Mouse (Mus musculus) brown adipose tissue, adult 24 weeks (tissue): ENCODE results near the gene Ezr. TPM values are rescaled to one million over a fixed set of nuclear protein-coding genes. Genes with fewer than 3 reads are reported as not detected.
A peak's percentile ranks its signal among the peaks of the same experiment; 100 is the strongest.

Experiments
- H3K27ac ChIP-seq: fragments of 200-500 bp; replicated peaks from 2 replicates; pipeline ENCODE4 v1.5.1; 2012; ENCODE audit warnings: low read depth, mild to moderate bottlenecking, low read length
- H3K4me1 ChIP-seq: fragments of 200-500 bp; 2 replicates; pipeline ENCODE4 v1.6.1; 2012; ENCODE audit warnings: low read length, mixed read lengths; ENCODE audit not compliant: control insufficient read depth, insufficient read depth, insufficient read length
- H3K4me3 ChIP-seq: fragments of 200-500 bp; 2 replicates; pipeline ENCODE4 v1.5.1; 2012; ENCODE audit warnings: low read depth, mild to moderate bottlenecking, low read length, moderate library complexity; ENCODE audit not compliant: insufficient read depth
- polyA plus RNA-seq: library from polyadenylated mRNA; stranded (reverse); fragments of >200 nt; gene quantifications from 2 replicates; pipeline ENCODE4 v1.2.4, GENCODE M21; 2012; ENCODE audit not compliant: missing spikeins, insufficient read depth, insufficient read length

The Ezr gene
- polyA plus RNA-seq, 1 experiment: 3.6 TPM

DNA sequence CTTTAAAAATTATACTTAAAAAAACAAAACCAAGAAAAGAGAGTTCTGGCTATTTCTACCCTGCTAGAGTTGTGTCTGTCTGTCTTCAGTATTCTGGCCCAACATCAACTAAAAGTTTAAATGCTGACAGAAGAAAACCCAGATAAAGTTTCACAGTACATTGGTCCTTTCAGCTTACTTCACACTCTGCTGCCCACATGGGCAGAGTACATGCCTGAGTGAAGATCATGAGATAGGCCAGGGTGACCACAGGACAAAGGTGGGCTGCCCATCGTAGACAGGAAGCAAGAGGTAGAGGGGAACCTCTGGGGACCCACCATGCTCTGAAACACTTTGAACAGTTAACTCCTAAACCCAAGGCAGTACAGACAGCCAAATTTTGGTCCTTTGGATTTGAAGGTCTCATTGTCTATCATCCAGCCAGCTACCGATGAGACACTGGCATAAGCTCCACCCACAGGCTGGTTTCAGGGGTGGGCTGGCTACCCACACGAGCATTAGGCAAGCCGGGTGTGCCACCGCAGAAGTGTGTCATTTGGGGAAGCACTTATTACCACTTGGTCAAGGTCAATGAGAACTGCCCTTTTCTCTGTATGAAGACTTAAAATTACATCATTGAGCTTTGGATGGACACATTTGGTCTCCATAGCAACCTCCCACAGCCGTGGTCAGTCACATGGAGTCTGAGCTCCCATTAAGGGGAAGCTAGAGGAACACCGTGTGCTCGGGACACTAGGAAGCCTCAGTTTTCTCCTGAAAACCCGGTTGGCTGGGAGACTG lies 35.9 kb downstream of the Ezr start:
- Histone ChIP-seq H3K27ac (0 out of 2 replicates have a peak overlapping the region, but pooled peaks have one; percentile 8), H3K4me1 (peaks cover 15% of the 10 kb centered on the region), H3K4me3 (no peak overlapping the region)

DNA sequence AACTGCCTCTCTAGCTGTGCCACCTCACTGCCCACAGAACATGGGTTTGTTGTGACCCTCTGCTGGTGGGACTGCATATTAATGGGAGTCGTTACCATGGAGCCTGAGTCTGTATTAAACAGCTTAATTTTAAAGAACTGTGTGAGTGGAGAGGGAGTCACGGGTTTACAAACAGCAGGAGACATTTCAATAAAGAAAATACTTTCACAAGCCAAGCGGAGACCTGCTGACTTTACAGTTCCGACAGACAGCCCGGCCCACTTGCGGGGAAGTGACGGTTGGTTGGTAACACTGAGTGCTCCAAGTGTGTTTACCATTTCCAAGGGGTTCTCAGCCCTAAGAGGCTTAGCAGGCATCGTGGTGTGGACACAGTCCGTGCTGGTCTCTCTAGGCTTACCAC lies 36.6 kb downstream of the Ezr start:
- H3K27ac ChIP-seq: no peak overlapping the region; the same call in 1 of the 2 replicates
- H3K4me1 ChIP-seq: peaks cover 15% of the 10 kb centered on the region
- H3K4me3 ChIP-seq: no peak overlapping the region

DNA sequence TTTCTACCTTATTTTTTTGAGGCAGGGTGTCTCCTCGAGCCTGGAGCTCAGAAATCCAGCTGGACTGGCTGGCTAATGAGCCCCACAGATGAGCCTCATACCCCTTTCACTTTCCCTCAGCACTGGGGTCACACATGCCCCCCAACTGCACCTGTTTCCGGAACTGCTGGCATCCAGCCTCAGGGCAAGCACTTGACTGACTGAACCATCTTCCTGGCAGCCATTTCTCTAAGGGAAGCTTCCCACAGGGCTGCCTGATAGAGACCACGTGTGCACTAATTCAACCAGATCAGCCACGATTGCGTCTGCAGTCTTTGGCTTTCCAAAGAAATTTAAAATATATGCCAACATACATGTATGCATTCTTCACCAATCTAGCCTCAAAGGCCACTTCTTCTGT lies 37.1 kb downstream of the Ezr start:
- H3K4me1 ChIP-seq: peaks cover 15% of the 10 kb centered on the region
- H3K4me3 ChIP-seq: no peak overlapping the region
- H3K27ac ChIP-seq: no peak overlapping the region

- no peak overlapping the region for H3K27ac ChIP-seq
- peaks cover 15% of the 10 kb centered on the region for H3K4me1 ChIP-seq
- no peak overlapping the region for H3K4me3 ChIP-seq
These were observed 37.7 kb downstream of the Ezr start for GRCm38 (mm10) chr17:6744871-6745270.

GRCm38 (mm10) chr17:6744366-6744765 lies 38.2 kb downstream of the Ezr start:
- peaks cover 15% of the 10 kb centered on the region for H3K4me1 ChIP-seq

DNA sequence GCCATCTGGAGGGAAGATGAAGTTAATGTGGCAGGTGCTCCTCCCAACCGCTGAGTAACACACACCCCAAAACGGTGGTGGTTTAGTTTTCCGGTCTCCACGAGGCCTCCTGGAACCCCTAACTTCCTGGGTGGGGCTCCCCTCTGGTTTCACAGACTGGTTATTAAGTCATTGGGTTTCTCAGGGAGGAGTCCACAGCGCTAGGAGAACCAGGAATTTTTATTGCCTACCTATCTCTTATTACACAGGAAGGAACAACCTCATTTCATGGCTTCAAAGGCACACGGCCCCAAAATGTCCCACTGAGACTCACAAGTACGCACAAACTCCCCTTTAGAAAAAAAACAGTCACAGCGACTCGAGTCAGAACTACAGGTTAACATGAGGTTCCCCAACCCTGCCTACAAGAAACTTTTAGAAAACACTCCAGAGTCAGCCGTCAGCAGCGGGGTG lies 38.8 kb downstream of the Ezr start:
- H3K4me1 ChIP-seq: peaks cover 14% of the 10 kb centered on the region
- H3K27ac ChIP-seq: no peak overlapping the region
- no peak overlapping the region for H3K4me3 ChIP-seq

More at GRCm38 (mm10) chr17:6744366-6744765, 38.2 kb downstream of the Ezr start:
- H3K4me3 ChIP-seq: no peak overlapping the region
- H3K27ac ChIP-seq: no peak overlapping the region

- H3K4me1 ChIP-seq: peaks cover 12% of the 10 kb centered on the region
- H3K27ac ChIP-seq: no peak overlapping the region; the same call in 1 of the 2 replicates
- H3K4me3 ChIP-seq: no peak overlapping the region
These were observed 39.5 kb downstream of the Ezr start for GRCm38 (mm10) chr17:6743039-6743575.

- Histone ChIP-seq H3K4me1 (peaks cover 12% of the 10 kb centered on the region), H3K4me3 (no peak overlapping the region), H3K27ac (no peak overlapping the region)
These were observed 40.2 kb downstream of the Ezr start for GRCm38 (mm10) chr17:6742083-6743038.

DNA sequence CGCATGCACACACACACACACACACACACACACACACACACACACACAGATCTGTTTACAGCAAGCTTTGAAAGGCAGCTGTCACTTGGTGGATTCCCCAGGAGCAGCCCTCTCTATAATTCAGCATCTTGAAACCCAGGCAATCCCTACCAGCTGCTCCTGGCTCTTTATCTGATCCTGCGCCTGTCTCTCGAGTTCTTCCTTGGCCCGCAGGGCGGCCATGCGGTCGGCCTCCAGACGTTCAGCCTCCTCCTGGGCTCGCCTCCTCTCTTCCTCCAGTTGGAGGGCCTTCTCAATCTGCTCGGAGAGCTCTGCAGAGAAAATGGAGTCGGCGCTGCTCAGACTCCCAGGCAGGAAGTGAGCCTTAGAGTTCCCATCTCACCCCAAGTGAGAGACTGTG lies 41.3 kb downstream of the Ezr start:
- no peak overlapping the region for H3K4me3 ChIP-seq
- peaks cover 14% of the 10 kb centered on the region for H3K4me1 ChIP-seq
- H3K27ac ChIP-seq: no peak overlapping the region

DNA sequence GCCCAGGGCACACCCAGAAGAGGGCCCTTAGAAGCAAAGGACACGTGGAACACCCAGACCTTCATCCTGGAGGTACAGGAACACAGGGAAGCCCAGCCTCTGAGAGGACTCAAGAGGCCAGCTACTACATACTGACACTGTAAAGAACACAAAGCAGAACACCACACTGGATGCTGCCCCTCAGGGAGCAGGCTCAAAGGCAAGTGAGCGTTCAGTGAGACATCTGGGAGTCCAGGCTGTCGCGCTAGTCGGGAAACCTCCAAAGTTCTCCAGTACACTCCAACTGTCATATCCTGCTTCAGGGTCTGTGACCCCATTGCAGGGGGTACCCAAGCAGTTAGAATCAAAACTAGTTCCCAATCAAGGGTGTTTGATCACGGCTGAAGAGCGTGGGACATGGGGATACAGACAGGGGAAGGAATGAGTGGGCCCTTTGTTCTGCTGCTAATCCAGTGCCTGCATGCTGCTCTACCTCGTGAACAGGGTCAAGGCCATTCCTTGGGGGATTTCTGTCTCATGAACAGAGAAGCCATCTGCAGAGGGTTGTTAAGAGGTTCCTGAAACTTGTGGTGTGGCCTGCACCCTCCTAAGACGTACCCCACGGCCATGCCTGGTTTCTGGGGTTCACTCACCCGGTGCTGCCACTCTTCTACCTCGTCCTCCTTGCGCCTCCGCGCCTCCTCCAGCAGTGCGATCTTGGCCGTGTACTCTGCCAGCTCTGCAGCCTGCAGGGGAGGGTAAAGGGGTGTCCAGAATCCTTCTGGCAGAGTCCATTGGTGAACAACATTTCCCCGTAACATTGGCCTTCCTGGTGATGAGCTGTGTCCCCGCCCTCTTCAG lies 42.0 kb downstream of the Ezr start:
- Histone ChIP-seq H3K4me3 (no peak overlapping the region), H3K4me1 (peaks cover 15% of the 10 kb centered on the region), H3K27ac (no peak overlapping the region)

GRCm38 (mm10) chr17:6739756-6740155 lies 42.8 kb downstream of the Ezr start:
- Histone ChIP-seq H3K27ac (no peak overlapping the region), H3K4me3 (no peak overlapping the region), H3K4me1 (peaks cover 15% of the 10 kb centered on the region)

DNA sequence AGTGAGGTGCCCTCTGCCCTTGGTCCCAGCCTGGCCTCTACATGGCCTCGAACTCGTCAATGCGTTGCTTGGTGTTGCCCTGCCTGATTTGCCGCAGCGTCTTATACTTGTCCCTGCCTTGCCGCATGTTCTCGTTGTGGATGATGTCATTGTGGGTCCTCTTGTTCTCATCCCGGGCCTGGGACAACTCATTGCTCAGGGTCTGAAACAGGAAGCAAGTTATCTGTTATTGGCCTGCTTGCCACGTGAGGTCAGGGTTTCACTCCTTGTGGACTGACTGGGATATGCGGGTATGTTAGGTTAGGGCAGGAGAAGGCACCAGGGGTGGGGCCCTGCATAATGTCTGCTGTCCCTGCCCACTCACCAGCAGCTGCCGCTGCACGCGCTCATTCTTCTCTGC lies 43.3 kb downstream of the Ezr start:
- Histone ChIP-seq H3K27ac (no peak overlapping the region), H3K4me3 (no peak overlapping the region), H3K4me1 (peaks cover 17% of the 10 kb centered on the region)

DNA sequence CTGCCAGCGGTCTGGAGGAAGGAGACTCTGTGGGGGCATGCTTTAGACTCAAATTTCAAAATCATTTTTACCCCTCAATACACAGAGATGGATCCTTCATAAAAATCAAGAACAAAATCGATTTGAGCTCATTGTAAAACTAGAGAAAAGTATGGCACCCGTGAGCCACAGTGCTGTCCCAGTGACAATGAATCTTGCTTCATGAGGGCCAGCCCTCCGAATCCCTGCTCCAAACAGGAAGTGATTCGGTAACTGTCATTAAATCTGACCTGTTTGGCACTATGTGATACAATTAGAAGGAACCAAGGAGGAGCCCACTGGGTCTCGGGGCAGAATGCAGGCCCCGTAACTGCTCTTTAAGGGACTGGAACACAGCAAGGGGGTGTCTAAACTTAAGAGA lies 43.7 kb downstream of the Ezr start:
- no peak overlapping the region for H3K4me3 ChIP-seq
- H3K27ac ChIP-seq: no peak overlapping the region
- peaks cover 14% of the 10 kb centered on the region for H3K4me1 ChIP-seq

- Histone ChIP-seq H3K4me1 (peaks cover 7% of the 10 kb centered on the region; the same call in 1 of the 2 replicates), H3K27ac (no peak overlapping the region), H3K4me3 (no peak overlapping the region)
These were observed 45.1 kb downstream of the Ezr start for GRCm38 (mm10) chr17:6737273-6737997.
